Mouse (Mus musculus) heart, embryonic 16.5 days (tissue): ENCODE data around the gene Kifc1. TPM values are rescaled to one million over a fixed set of nuclear protein-coding genes. Genes with fewer than 3 reads are reported as not detected.
"Not testable (repeated sequence)": the region's sequence is repeated elsewhere in the genome, so short reads cannot be mapped to it uniquely, and the experiment has no call there.

ENCODE experiments used
- ATAC-seq: fragments of 200-750 bp; cut with Nextera tagmentation; replicated peaks from 2 replicates; pipeline ENCODE4 v1.8.0; 2017; ENCODE audit warnings: moderate number of reproducible peaks; ENCODE audit not compliant: insufficient read depth, low FRiP score; ENCODE audit errors: extremely low read depth
- H3K27ac ChIP-seq: fragments of 300-500 bp; sonication (generic); 2 replicates; pipeline ENCODE4 v1.5.1; 2014; ENCODE audit warnings: mild to moderate bottlenecking, low read length, control low read depth, moderate library complexity
- H3K27me3 ChIP-seq: fragments of 300-500 bp; sonication (generic); 2 replicates; pipeline ENCODE4 v1.6.1; 2014; ENCODE audit warnings: low read length, mixed read lengths; ENCODE audit not compliant: control insufficient read depth, insufficient read depth
- H3K36me3 ChIP-seq: fragments of 300-500 bp; sonication (generic); 2 replicates; pipeline ENCODE4 v1.6.1; 2014; ENCODE audit not compliant: control insufficient read depth, insufficient read depth
- H3K4me1 ChIP-seq: fragments of 300-500 bp; sonication (generic); 2 replicates; pipeline ENCODE4 v1.6.1; 2014; ENCODE audit warnings: low read length, mixed read lengths; ENCODE audit not compliant: control insufficient read depth, insufficient read depth
- H3K4me2 ChIP-seq: fragments of 300-500 bp; sonication (generic); 2 replicates; pipeline ENCODE4 v1.6.1; 2014; ENCODE audit warnings: low read depth, mild to moderate bottlenecking, control low read depth, low read length
- H3K4me3 ChIP-seq: fragments of 300-500 bp; sonication (generic); 2 replicates; pipeline ENCODE4 v1.5.1; 2014; ENCODE audit warnings: mild to moderate bottlenecking, control low read depth, low read length
- H3K9ac ChIP-seq: fragments of 300-500 bp; sonication (generic); 2 replicates; pipeline ENCODE4 v1.6.1; 2014; ENCODE audit warnings: low read length, control low read depth
- H3K9me3 ChIP-seq: fragments of 300-500 bp; sonication (generic); replicated peaks from 2 replicates; pipeline ENCODE4 v1.6.1; 2016; ENCODE audit warnings: low read length; ENCODE audit not compliant: control insufficient read depth
- WGBS: fragments of 180-500 bp; shearing (Covaris S2); extraction: QIAGEN DNeasy Blood & Tissue Kit; methylation state at CpG from one replicate; pipeline ENCODE4 v1.1.7; 2014; 5-methylcytosine and 5-hydroxymethylcytosine counted together
- polyA plus RNA-seq: library from polyadenylated mRNA; unstranded; fragments of >200 nt; fragmentation: Nextera tagmentation; extraction: Ambion mirVana; gene quantifications from 2 replicates; pipeline ENCODE4 v1.2.1, GENCODE M21; 2015

Kifc1 gene
- polyA plus RNA-seq, 1 experiment from 2014 or later, result 8.3 TPM

GRCm38 (mm10) chr17:33908331-33909076 lies 18.0 kb upstream of the Kifc1 start:
- H3K9ac ChIP-seq, result peak overlapping the region; percentile 73
- peaks cover 7% of the 10 kb centered on the region for H3K4me1 ChIP-seq
- H3K4me3 ChIP-seq, result peak overlapping the region; percentile 77
- no peaks in the 10 kb centered on the region for H3K9me3 ChIP-seq
- peaks cover 23% of the 10 kb centered on the region for H3K36me3 ChIP-seq
- H3K4me2 ChIP-seq, result peak overlapping the region; percentile 94
- no peaks in the 10 kb centered on the region for H3K27me3 ChIP-seq
- WGBS, result under 1% methylated on average over 43 of the region's 44 CpGs
- peak overlapping the region; percentile 70 for H3K27ac ChIP-seq
- ATAC-seq, result peak; percentile 46

GRCm38 (mm10) chr17:33904835-33905234 lies 14.4 kb upstream of the Kifc1 start, which contains the start of gene Platr17:
Platr17 (plus strand) TSS chr17:33905135.
- WGBS, result 39% methylated on average over 3 of the region's 4 CpGs

GRCm38 (mm10) chr17:33903911-33904651 lies 13.6 kb upstream of the Kifc1 start:
- not testable (repeated sequence) for H3K27me3 ChIP-seq, ATAC-seq, H3K9me3 ChIP-seq, H3K9ac ChIP-seq, H3K4me2 ChIP-seq, H3K4me3 ChIP-seq, H3K27ac ChIP-seq, H3K4me1 ChIP-seq, H3K36me3 ChIP-seq
- 72% methylated on average over 6 of the region's 6 CpGs for WGBS

More at GRCm38 (mm10) chr17:33904835-33905234, 14.4 kb upstream of the Kifc1 start, which contains the start of gene Platr17:
- not testable (repeated sequence) for H3K4me2 ChIP-seq, H3K36me3 ChIP-seq, H3K27me3 ChIP-seq, H3K4me1 ChIP-seq, H3K9me3 ChIP-seq, H3K27ac ChIP-seq, H3K4me3 ChIP-seq, ATAC-seq, H3K9ac ChIP-seq

- H3K4me3 ChIP-seq, result no peak overlapping the region
- H3K9me3 ChIP-seq, result no peaks in the 10 kb centered on the region
- 81% methylated on average over 7 of the region's 7 CpGs for WGBS
- H3K27me3 ChIP-seq, result no peaks in the 10 kb centered on the region
- no peak for ATAC-seq
- no peak overlapping the region for H3K4me2 ChIP-seq
- H3K4me1 ChIP-seq, result no peaks in the 10 kb centered on the region
- no peaks in the 10 kb centered on the region for H3K36me3 ChIP-seq
- no peak overlapping the region for H3K27ac ChIP-seq
- H3K9ac ChIP-seq, result no peak overlapping the region
Observed at GRCm38 (mm10) chr17:33902491-33902890, 12.0 kb upstream of the Kifc1 start.

GRCm38 (mm10) chr17:33902079-33902478 lies 11.6 kb upstream of the Kifc1 start:
- WGBS, result 56% methylated on average over 4 of the region's 4 CpGs
- Histone ChIP-seq H3K4me3 (no peak overlapping the region), H3K27me3 (no peaks in the 10 kb centered on the region), H3K27ac (peak overlapping the region; percentile 62), H3K4me2 (no peak overlapping the region), H3K36me3 (no peaks in the 10 kb centered on the region), H3K4me1 (no peaks in the 10 kb centered on the region), H3K9ac (no peak overlapping the region), H3K9me3 (no peaks in the 10 kb centered on the region)
- no peak for ATAC-seq

- Histone ChIP-seq H3K9ac (no peak overlapping the region), H3K27ac (no peak overlapping the region; the same call in 1 of the 2 replicates), H3K36me3 (no peaks in the 10 kb centered on the region), H3K27me3 (no peaks in the 10 kb centered on the region), H3K4me2 (no peak overlapping the region), H3K9me3 (no peaks in the 10 kb centered on the region), H3K4me1 (no peaks in the 10 kb centered on the region), H3K4me3 (no peak overlapping the region)
- no peak for ATAC-seq
- 72% methylated on average over 4 of the region's 4 CpGs for WGBS
Observed at GRCm38 (mm10) chr17:33901653-33902052, 11.2 kb upstream of the Kifc1 start.

- no peak for ATAC-seq
- Histone ChIP-seq H3K4me1 (no peaks in the 10 kb centered on the region), H3K27ac (no peak overlapping the region; the same call in 1 of the 2 replicates), H3K4me3 (no peak overlapping the region), H3K9me3 (no peaks in the 10 kb centered on the region), H3K9ac (no peak overlapping the region), H3K27me3 (no peaks in the 10 kb centered on the region), H3K36me3 (no peaks in the 10 kb centered on the region), H3K4me2 (no peak overlapping the region)
- 71% methylated on average over 4 of the region's 4 CpGs for WGBS
Observed at GRCm38 (mm10) chr17:33900989-33901314, 10.5 kb upstream of the Kifc1 start.

- WGBS, result 57% methylated on average over 7 of the region's 7 CpGs
- H3K27me3 ChIP-seq, result no peaks in the 10 kb centered on the region
- no peaks in the 10 kb centered on the region for H3K4me1 ChIP-seq
- no peak overlapping the region for H3K9ac ChIP-seq
- H3K9me3 ChIP-seq, result no peaks in the 10 kb centered on the region
- no peak overlapping the region for H3K4me2 ChIP-seq
- no peak overlapping the region for H3K27ac ChIP-seq
- H3K36me3 ChIP-seq, result no peaks in the 10 kb centered on the region
- H3K4me3 ChIP-seq, result no peak overlapping the region
- no peak for ATAC-seq
Observed at GRCm38 (mm10) chr17:33900281-33900988, 10.0 kb upstream of the Kifc1 start.

GRCm38 (mm10) chr17:33899642-33900041 lies 9.2 kb upstream of the Kifc1 start:
- no peak overlapping the region for H3K4me3 ChIP-seq

More at GRCm38 (mm10) chr17:33899642-33900041, 9.2 kb upstream of the Kifc1 start:
- no peak for ATAC-seq
- Histone ChIP-seq H3K27ac (no peak overlapping the region), H3K36me3 (no peaks in the 10 kb centered on the region), H3K9ac (no peak overlapping the region), H3K4me2 (no peak overlapping the region), H3K27me3 (no peaks in the 10 kb centered on the region), H3K9me3 (no peaks in the 10 kb centered on the region), H3K4me1 (no peaks in the 10 kb centered on the region)
- 63% methylated on average over 4 of the region's 4 CpGs for WGBS
